Mouse (Mus musculus) naive thymus-derived CD4-positive, alpha-beta T cell, adult 2 months (primary cell): ENCODE data around the gene Eml4.

Experiments used
- DNase-seq: peaks from one replicate; pipeline ENCODE4 v3.0.0-alpha.2; 2011; ENCODE audit warnings: low read depth

The Eml4 gene

GRCm38 (mm10) chr17:83379791-83380190 lies 29.1 kb downstream of the Eml4 start:
- no peak for DNase-seq

- no peak for DNase-seq
Measured at GRCm38 (mm10) chr17:83382752-83383151, 32.0 kb downstream of the Eml4 start.

- no peak for DNase-seq
Measured at GRCm38 (mm10) chr17:83384981-83385380, 34.2 kb downstream of the Eml4 start.

GRCm38 (mm10) chr17:83387161-83387560 lies 36.4 kb downstream of the Eml4 start:
- DNase-seq: no peak

- DNase-seq: no peak
Measured at GRCm38 (mm10) chr17:83394013-83394412, 43.3 kb downstream of the Eml4 start.

- peak; percentile 81 for DNase-seq
Measured at GRCm38 (mm10) chr17:83397571-83398100, 46.9 kb downstream of the Eml4 start.

- DNase-seq: no peak
Measured at GRCm38 (mm10) chr17:83398756-83399155, 48.0 kb downstream of the Eml4 start.

GRCm38 (mm10) chr17:83430607-83431006 lies 79.9 kb downstream of the Eml4 start:
- DNase-seq: no peak

- no peak for DNase-seq
Measured at GRCm38 (mm10) chr17:83443406-83443805, 92.7 kb downstream of the Eml4 start.

GRCm38 (mm10) chr17:83449583-83449982 lies 98.9 kb downstream of the Eml4 start:
- DNase-seq: no peak

- no peak for DNase-seq
Measured at GRCm38 (mm10) chr17:83451367-83451766, 100.6 kb downstream of the Eml4 start.

- DNase-seq: no peak
Measured at GRCm38 (mm10) chr17:83451796-83452195, 101.1 kb downstream of the Eml4 start.

- no peak for DNase-seq
Measured at GRCm38 (mm10) chr17:83452451-83452850, 101.7 kb downstream of the Eml4 start.

- DNase-seq: peak; percentile 50
Measured at GRCm38 (mm10) chr17:83453587-83453986, 102.9 kb downstream of the Eml4 start.

GRCm38 (mm10) chr17:83457271-83457670 lies 106.5 kb downstream of the Eml4 start:
- peak; percentile 53 for DNase-seq

- DNase-seq: no peak
Measured at GRCm38 (mm10) chr17:83465969-83466368, 115.2 kb downstream of the Eml4 start.

- no peak for DNase-seq
Measured at GRCm38 (mm10) chr17:83466697-83467251, 116.0 kb downstream of the Eml4 start.

- DNase-seq: no peak
Measured at GRCm38 (mm10) chr17:83469586-83469985, 118.9 kb downstream of the Eml4 start.

- DNase-seq: no peak
Measured at GRCm38 (mm10) chr17:83477089-83477488, 126.4 kb downstream of the Eml4 start.

- no peak for DNase-seq
Measured at GRCm38 (mm10) chr17:83481551-83481950, 130.8 kb downstream of the Eml4 start.

GRCm38 (mm10) chr17:83482817-83483536 lies 132.2 kb downstream of the Eml4 start:
- DNase-seq: no peak

- no peak for DNase-seq
Measured at GRCm38 (mm10) chr17:83483784-83484183, 133.1 kb downstream of the Eml4 start.

- no peak for DNase-seq
Measured at GRCm38 (mm10) chr17:83487762-83488161, 137.0 kb downstream of the Eml4 start.

GRCm38 (mm10) chr17:83498889-83499288 lies 148.2 kb downstream of the Eml4 start:
- no peak for DNase-seq
